Mouse (Mus musculus): Measurements from ENCODE around the gene Casz1. TPM values are rescaled to one million over a fixed set of nuclear protein-coding genes. Genes with fewer than 3 reads are reported as not detected.

Casz1 gene
- polyA plus RNA-seq, 1 experiment from 2014 or later = 3.6 TPM

DNA sequence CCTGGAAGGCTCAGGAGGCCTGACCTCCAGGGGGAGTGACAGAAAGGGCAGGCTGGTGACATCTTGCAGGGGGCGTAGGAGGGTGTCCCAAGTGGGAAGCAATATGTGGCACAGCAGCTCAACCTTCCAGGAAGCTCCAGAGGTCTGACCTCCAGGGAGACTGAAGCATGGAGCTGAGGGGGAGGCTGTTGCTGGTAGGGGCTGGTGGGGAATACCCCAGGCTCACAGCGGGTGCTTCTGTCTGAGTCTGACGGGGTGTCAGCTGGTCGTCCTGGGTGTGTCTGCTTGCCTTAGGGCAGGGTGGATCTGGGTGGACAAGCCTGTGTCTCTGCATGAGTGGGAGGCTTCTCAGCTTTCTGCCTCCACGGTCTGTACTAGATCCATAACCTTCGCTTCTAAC lies 38.1 kb downstream of the Casz1 start:
- DNase-seq (ENCODE audit: low spot score) = no peak
- WGBS = 72% methylated on average over 6 of the region's 6 CpGs
- H3K27me3 ChIP-seq (ENCODE audit: control insufficient read depth, insufficient read depth, low read length) = 0 out of 2 replicates have a peak, but pooled peaks cover 2% of the 10 kb centered on the region

DNA sequence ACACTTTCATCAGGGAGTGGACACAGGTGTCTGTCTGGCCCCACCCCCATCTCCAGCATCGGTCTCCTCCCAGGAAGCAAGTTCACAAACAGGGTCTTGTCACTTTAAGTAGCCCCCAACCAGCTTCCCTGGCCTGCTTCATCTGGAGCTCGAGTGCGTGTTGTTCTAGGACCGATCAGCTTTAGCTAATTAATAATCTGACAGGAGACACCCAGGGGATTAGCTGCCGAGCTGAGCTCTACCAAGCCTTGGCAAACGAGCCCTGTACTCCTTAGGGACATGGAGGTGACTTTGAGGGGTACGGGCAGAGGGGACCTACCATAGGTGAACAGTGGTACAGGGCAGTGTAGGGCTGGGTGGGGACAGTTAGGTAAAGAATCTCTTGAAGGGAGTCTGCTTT lies 40.7 kb downstream of the Casz1 start:
- Histone ChIP-seq H3K27me3 (ENCODE audit: control insufficient read depth, insufficient read depth, low read length) (0 out of 2 replicates have a peak, but pooled peaks cover 2% of the 10 kb centered on the region), H3K36me3 (ENCODE audit: control insufficient read depth, insufficient read depth, low read length) (no peaks in the 10 kb centered on the region), H3K4me1 (replicated peaks; ENCODE audit: control insufficient read depth, insufficient read depth, low read length) (peaks cover 6% of the 10 kb centered on the region), H3K9ac (ENCODE audit: low read length) (no peak overlapping the region), H3K4me3 (ENCODE audit: low read depth, low read length) (no peak overlapping the region), H3K9me3 (ENCODE audit: control insufficient read depth, low read length) (no peaks in the 10 kb centered on the region), H3K4me2 (ENCODE audit: low read depth, low read length, severe bottlenecking) (no peak overlapping the region), H3K27ac (ENCODE audit: low read depth, low read length) (no peak overlapping the region)
- DNase-seq (ENCODE audit: low spot score) = no peak
- no peak for ATAC-seq (replicated peaks; ENCODE audit: low FRiP score)
- WGBS = 31% methylated on average over 7 of the region's 7 CpGs

More for the DNA sequence above, 38.1 kb downstream of the Casz1 start:
- ATAC-seq (replicated peaks; ENCODE audit: low FRiP score) = no peak
- Histone ChIP-seq H3K4me2 (ENCODE audit: low read depth, low read length, severe bottlenecking) (no peak overlapping the region), H3K36me3 (ENCODE audit: control insufficient read depth, insufficient read depth, low read length) (no peaks in the 10 kb centered on the region), H3K9me3 (ENCODE audit: control insufficient read depth, low read length) (no peaks in the 10 kb centered on the region), H3K4me1 (replicated peaks; ENCODE audit: control insufficient read depth, insufficient read depth, low read length) (peaks cover 10% of the 10 kb centered on the region), H3K27ac (ENCODE audit: low read depth, low read length) (no peak overlapping the region), H3K9ac (ENCODE audit: low read length) (no peak overlapping the region), H3K4me3 (ENCODE audit: low read depth, low read length) (no peak overlapping the region)

DNA sequence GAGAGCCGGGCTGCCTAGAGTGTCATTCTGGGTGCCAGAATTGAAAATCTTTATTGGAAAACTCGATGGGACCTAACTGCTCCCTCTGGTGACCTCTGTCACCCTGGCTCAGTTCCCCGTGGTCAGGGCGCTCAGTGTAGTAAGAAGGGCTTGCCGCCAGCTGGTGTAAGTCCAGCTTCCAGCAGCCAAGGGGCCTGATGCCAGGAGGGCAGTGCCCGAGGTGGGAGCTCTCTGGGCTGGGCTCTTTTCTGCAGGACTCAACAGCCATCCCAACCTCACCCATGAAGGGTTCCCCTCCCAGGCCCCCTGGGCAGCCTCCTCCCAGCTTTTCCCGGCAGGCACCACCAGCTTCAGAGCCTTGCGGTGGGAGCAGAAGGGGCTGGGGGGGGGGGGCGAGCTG lies 42.0 kb downstream of the Casz1 start:
- no peak overlapping the region for H3K4me3 ChIP-seq (ENCODE audit: low read depth, low read length)
- H3K4me1 ChIP-seq (replicated peaks; ENCODE audit: control insufficient read depth, insufficient read depth, low read length) = peaks cover 6% of the 10 kb centered on the region
- 0 out of 2 replicates have a peak, but pooled peaks cover 2% of the 10 kb centered on the region for H3K27me3 ChIP-seq (ENCODE audit: control insufficient read depth, insufficient read depth, low read length)

DNA sequence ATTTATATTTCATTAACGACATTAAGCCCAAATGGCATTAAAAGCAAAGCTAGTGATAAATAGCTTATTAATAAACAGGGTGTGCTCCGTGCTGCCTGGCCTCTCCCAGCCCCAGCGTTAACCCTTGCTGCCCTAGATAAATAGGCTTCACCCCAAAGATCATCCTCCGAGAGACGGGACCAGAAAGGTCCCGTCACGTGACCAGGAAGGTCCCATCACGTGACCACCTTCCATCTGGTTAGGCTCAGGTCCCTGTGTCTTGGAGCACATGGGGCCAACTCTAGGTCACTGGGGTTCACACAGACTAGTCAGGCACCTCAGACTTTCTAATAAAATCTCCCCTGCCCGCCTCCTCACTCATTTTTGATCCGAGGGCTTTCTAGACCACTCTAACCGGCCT lies 42.5 kb downstream of the Casz1 start:
- Histone ChIP-seq H3K27ac (ENCODE audit: low read depth, low read length) (no peak overlapping the region), H3K9ac (ENCODE audit: low read length) (no peak overlapping the region), H3K4me2 (ENCODE audit: low read depth, low read length, severe bottlenecking) (no peak overlapping the region), H3K9me3 (ENCODE audit: control insufficient read depth, low read length) (no peaks in the 10 kb centered on the region), H3K4me1 (replicated peaks; ENCODE audit: control insufficient read depth, insufficient read depth, low read length) (peaks cover 8% of the 10 kb centered on the region), H3K36me3 (ENCODE audit: control insufficient read depth, insufficient read depth, low read length) (no peaks in the 10 kb centered on the region), H3K27me3 (ENCODE audit: control insufficient read depth, insufficient read depth, low read length) (0 out of 2 replicates have a peak, but pooled peaks cover 2% of the 10 kb centered on the region), H3K4me3 (ENCODE audit: low read depth, low read length) (no peak overlapping the region)
- ATAC-seq (replicated peaks; ENCODE audit: low FRiP score) (no peak), DNase-seq (ENCODE audit: low spot score) (no peak)
- WGBS = 67% methylated on average over 11 of the region's 11 CpGs

More for the DNA sequence above, 42.0 kb downstream of the Casz1 start:
- WGBS = 71% methylated on average over 9 of the region's 9 CpGs
- Histone ChIP-seq H3K9ac (ENCODE audit: low read length) (no peak overlapping the region), H3K4me2 (ENCODE audit: low read depth, low read length, severe bottlenecking) (no peak overlapping the region), H3K36me3 (ENCODE audit: control insufficient read depth, insufficient read depth, low read length) (no peaks in the 10 kb centered on the region), H3K27ac (ENCODE audit: low read depth, low read length) (no peak overlapping the region), H3K9me3 (ENCODE audit: control insufficient read depth, low read length) (no peaks in the 10 kb centered on the region)
- DNase-seq (ENCODE audit: low spot score) (no peak), ATAC-seq (replicated peaks; ENCODE audit: low FRiP score) (peak; percentile 26; the same call in 1 of the 2 replicates)

DNA sequence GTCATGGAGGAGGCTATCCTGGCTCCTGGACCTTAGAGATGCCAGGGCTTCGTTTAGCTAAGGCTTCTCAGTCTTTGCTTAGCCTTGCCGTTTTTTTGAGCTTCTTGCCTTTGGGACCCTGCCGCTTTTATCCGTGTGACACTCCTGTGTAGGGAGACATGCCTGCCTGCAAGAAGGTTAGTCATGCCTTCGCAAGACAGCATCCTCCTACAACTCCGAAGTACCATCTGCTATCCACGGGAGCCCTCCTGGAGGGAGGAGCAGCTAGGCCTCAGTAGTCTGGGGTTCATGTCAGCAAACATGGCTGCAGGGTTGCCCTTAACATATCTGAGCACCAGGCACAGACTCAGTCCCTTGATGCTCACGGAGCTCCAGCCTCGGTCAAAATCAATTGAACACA lies 43.4 kb downstream of the Casz1 start:
- no peak overlapping the region for H3K9ac ChIP-seq (ENCODE audit: low read length)
- no peaks in the 10 kb centered on the region for H3K36me3 ChIP-seq (ENCODE audit: control insufficient read depth, insufficient read depth, low read length)
- H3K9me3 ChIP-seq (ENCODE audit: control insufficient read depth, low read length) = no peaks in the 10 kb centered on the region
- no peak overlapping the region for H3K27ac ChIP-seq (ENCODE audit: low read depth, low read length)
- DNase-seq (ENCODE audit: low spot score) (no peak), ATAC-seq (replicated peaks; ENCODE audit: low FRiP score) (no peak)
- WGBS = 88% methylated on average over 9 of the region's 9 CpGs
- H3K4me2 ChIP-seq (ENCODE audit: low read depth, low read length, severe bottlenecking) = no peak overlapping the region
- H3K4me1 ChIP-seq (replicated peaks; ENCODE audit: control insufficient read depth, insufficient read depth, low read length) = peaks cover 9% of the 10 kb centered on the region
- H3K4me3 ChIP-seq (ENCODE audit: low read depth, low read length) = no peak overlapping the region
- H3K27me3 ChIP-seq (ENCODE audit: control insufficient read depth, insufficient read depth, low read length) = 0 out of 2 replicates have a peak, but pooled peaks cover 2% of the 10 kb centered on the region

DNA sequence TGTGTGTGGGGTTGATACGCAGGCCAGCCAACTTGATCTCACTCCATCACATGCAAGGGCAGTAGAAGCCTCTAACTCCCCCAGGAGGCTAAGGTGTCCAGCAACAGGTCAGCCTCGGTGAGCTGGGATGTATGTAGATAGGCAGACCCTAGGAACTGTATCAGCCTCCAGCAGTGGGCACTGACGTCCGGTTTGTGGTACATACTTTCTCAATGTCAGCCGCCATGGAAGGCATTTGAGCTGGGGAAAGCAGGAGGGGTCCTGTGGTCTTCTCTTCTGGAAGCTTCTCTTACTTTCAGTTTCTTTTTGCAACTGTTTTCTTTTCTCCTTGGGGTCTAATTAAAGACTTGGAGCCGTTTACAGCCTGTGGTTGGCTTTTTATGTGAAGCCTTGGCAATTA lies 45.2 kb downstream of the Casz1 start:
- no peaks in the 10 kb centered on the region for H3K36me3 ChIP-seq (ENCODE audit: control insufficient read depth, insufficient read depth, low read length)
- no peak overlapping the region for H3K4me3 ChIP-seq (ENCODE audit: low read depth, low read length)
- 80% methylated on average over 6 of the region's 6 CpGs for WGBS
- ATAC-seq (replicated peaks; ENCODE audit: low FRiP score) = no peak
- no peak overlapping the region for H3K9ac ChIP-seq (ENCODE audit: low read length)
- no peak overlapping the region for H3K4me2 ChIP-seq (ENCODE audit: low read depth, low read length, severe bottlenecking)
- DNase-seq (ENCODE audit: low spot score) = no peak
- no peaks in the 10 kb centered on the region for H3K9me3 ChIP-seq (ENCODE audit: control insufficient read depth, low read length)
- 0 out of 2 replicates have a peak, but pooled peaks cover 2% of the 10 kb centered on the region for H3K27me3 ChIP-seq (ENCODE audit: control insufficient read depth, insufficient read depth, low read length)
- H3K4me1 ChIP-seq (replicated peaks; ENCODE audit: control insufficient read depth, insufficient read depth, low read length) = peaks cover 14% of the 10 kb centered on the region
- no peak overlapping the region for H3K27ac ChIP-seq (ENCODE audit: low read depth, low read length)

DNA sequence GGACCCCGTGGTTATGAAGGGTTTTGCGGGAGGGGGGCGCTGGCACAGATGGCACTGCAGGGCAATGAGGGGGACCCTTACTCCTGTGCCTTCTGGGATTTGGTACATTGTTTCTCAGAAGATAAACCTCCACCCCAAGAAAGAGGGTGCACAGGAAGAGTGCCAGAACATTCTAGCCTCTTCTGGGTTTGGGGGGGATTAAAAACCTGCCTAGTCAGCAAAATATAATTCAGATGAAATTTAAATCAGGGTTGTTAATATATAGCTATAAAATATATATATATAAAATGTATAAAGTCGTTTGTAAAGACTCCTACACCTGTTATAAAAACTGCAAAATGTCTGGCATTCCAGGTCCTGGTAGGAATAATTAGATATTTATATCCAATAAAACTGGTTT lies 48.8 kb downstream of the Casz1 start:
- H3K27me3 ChIP-seq (ENCODE audit: control insufficient read depth, insufficient read depth, low read length) = peaks cover 2% of the 10 kb centered on the region
- H3K4me1 ChIP-seq (replicated peaks; ENCODE audit: control insufficient read depth, insufficient read depth, low read length) = peaks cover 16% of the 10 kb centered on the region
- no peak overlapping the region for H3K4me2 ChIP-seq (ENCODE audit: low read depth, low read length, severe bottlenecking)
- H3K36me3 ChIP-seq (ENCODE audit: control insufficient read depth, insufficient read depth, low read length) = no peaks in the 10 kb centered on the region
- H3K4me3 ChIP-seq (ENCODE audit: low read depth, low read length) = no peak overlapping the region
- 83% methylated on average over 4 of the region's 4 CpGs for WGBS
- H3K9me3 ChIP-seq (ENCODE audit: control insufficient read depth, low read length) = no peaks in the 10 kb centered on the region
- H3K27ac ChIP-seq (ENCODE audit: low read depth, low read length) = no peak overlapping the region
- no peak overlapping the region for H3K9ac ChIP-seq (ENCODE audit: low read length)
- DNase-seq (ENCODE audit: low spot score) = no peak
- ATAC-seq (replicated peaks; ENCODE audit: low FRiP score) = no peak

DNA sequence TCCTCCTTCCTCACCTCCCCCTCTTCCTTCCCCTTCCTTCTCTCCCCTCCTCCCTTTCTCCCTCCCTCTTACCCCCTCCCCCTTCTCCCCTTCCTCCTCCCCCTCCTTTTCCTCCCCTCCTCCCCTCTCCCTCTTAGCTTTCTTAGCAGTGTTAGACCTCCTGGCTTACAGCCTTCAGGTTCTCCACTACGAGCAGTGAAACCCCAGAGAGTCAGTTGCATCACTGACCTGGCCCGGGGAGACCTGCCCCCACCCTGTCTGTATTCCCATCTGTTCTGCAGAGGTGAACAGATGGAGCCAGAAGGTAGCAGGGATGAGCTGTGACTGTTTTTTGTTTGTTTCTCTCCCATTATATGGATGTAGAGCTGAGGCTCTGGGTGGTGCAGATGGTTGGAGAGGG lies 49.9 kb downstream of the Casz1 start:
- DNase-seq (ENCODE audit: low spot score) = no peak
- no peaks in the 10 kb centered on the region for H3K9me3 ChIP-seq (ENCODE audit: control insufficient read depth, low read length)
- no peak overlapping the region for H3K9ac ChIP-seq (ENCODE audit: low read length)
- H3K27me3 ChIP-seq (ENCODE audit: control insufficient read depth, insufficient read depth, low read length) = peaks cover 6% of the 10 kb centered on the region
- WGBS = 31% methylated on average over 2 of the region's 2 CpGs
- H3K4me1 ChIP-seq (replicated peaks; ENCODE audit: control insufficient read depth, insufficient read depth, low read length) = peaks cover 20% of the 10 kb centered on the region
- H3K36me3 ChIP-seq (ENCODE audit: control insufficient read depth, insufficient read depth, low read length) = no peaks in the 10 kb centered on the region
- no peak for ATAC-seq (replicated peaks; ENCODE audit: low FRiP score)
- H3K4me2 ChIP-seq (ENCODE audit: low read depth, low read length, severe bottlenecking) = no peak overlapping the region
- H3K27ac ChIP-seq (ENCODE audit: low read depth, low read length) = no peak overlapping the region
- H3K4me3 ChIP-seq (ENCODE audit: low read depth, low read length) = no peak overlapping the region

DNA sequence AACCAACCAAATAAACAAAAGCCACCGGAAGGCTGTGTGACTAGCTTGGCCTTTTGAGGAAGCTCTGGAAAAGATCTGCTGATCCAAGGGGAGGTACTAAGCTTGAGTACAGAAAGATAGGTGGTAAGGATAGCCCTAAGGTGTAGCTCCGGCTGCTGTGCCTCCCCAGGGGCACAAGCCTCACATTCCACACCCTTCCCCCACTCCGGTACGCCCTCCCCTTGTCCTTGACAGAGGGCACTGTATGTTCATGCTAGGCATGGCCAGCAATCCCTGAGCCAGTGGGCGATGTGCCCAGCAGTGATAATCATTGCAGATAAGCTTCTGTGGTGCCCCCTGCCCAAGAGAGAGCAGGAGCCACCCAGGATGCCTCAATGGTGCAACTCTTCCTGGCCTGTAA lies 51.3 kb downstream of the Casz1 start:
- WGBS = 81% methylated on average over 5 of the region's 5 CpGs
- H3K27me3 ChIP-seq (ENCODE audit: control insufficient read depth, insufficient read depth, low read length) = peaks cover 6% of the 10 kb centered on the region

More for the DNA sequence above, 51.3 kb downstream of the Casz1 start:
- Histone ChIP-seq H3K4me3 (ENCODE audit: low read depth, low read length) (no peak overlapping the region), H3K4me2 (ENCODE audit: low read depth, low read length, severe bottlenecking) (no peak overlapping the region), H3K27ac (ENCODE audit: low read depth, low read length) (no peak overlapping the region), H3K4me1 (replicated peaks; ENCODE audit: control insufficient read depth, insufficient read depth, low read length) (peaks cover 31% of the 10 kb centered on the region), H3K9ac (ENCODE audit: low read length) (no peak overlapping the region), H3K36me3 (ENCODE audit: control insufficient read depth, insufficient read depth, low read length) (no peaks in the 10 kb centered on the region), H3K9me3 (ENCODE audit: control insufficient read depth, low read length) (no peaks in the 10 kb centered on the region)
- ATAC-seq (replicated peaks; ENCODE audit: low FRiP score) = no peak
- DNase-seq (ENCODE audit: low spot score) = no peak

Measured in forebrain, embryonic 11.5 days (tissue).